Mouse (Mus musculus) thymus, adult 2 months (tissue): ENCODE measurements at regions not wholly inside any gene's neighbourhood (a gene's known extent, or its start where the extent isn't known, plus 50 kb on each side); places are given as distances from the start of the nearest gene placed in this dataset.
A peak's percentile ranks its signal among the peaks of the same experiment; 100 is the strongest.

Source experiments
- DNase-seq: peaks from one replicate; pipeline ENCODE4 v3.0.0; 2021
- H3K27ac ChIP-seq: fragments of 200-500 bp; 2 replicates; pipeline ENCODE4 v1.5.1; 2012; ENCODE audit warnings: low read length, control low read depth; ENCODE audit not compliant: control insufficient read depth, insufficient read depth
- H3K27me3 ChIP-seq: fragments of 200-500 bp; 2 replicates; pipeline ENCODE4 v1.6.1; 2012; ENCODE audit warnings: mild to moderate bottlenecking, low read length, moderate library complexity, mixed read lengths; ENCODE audit not compliant: control insufficient read depth, insufficient read depth
- H3K36me3 ChIP-seq: fragments of 200-500 bp; 2 replicates; pipeline ENCODE4 v1.6.1; 2012; ENCODE audit warnings: mild to moderate bottlenecking, low read length, moderate library complexity; ENCODE audit not compliant: control insufficient read depth, insufficient read depth
- H3K4me1 ChIP-seq: fragments of 200-500 bp; replicated peaks from 2 replicates; pipeline ENCODE4 v1.6.1; 2012; ENCODE audit warnings: low read length; ENCODE audit not compliant: control insufficient read depth, insufficient read depth
- H3K4me3 ChIP-seq: fragments of 200-500 bp; 2 replicates; pipeline ENCODE4 v1.5.1; 2012; ENCODE audit warnings: mild to moderate bottlenecking, low read length, control low read depth, moderate library complexity; ENCODE audit not compliant: control insufficient read depth, insufficient read depth
- CTCF ChIP-seq: fragments of 200-500 bp; IDR thresholded peaks from 2 replicates; pipeline ENCODE4 v1.5.1; 2012; ENCODE audit warnings: mild to moderate bottlenecking, control low read depth, low read length, moderate library complexity, borderline replicate concordance; ENCODE audit not compliant: control insufficient read depth, poor library complexity, insufficient read depth; ENCODE audit errors: extremely low read depth
- POLR2A ChIP-seq: fragments of 200-500 bp; IDR thresholded peaks from 2 replicates; pipeline ENCODE4 v1.6.1; 2012; ENCODE audit warnings: mild to moderate bottlenecking, low read length, control low read depth, moderate library complexity; ENCODE audit not compliant: control insufficient read depth, poor library complexity, insufficient read depth; ENCODE audit errors: extremely low read depth
- WGBS: fragments of 180-500 bp; shearing (Covaris S2); methylation state at CpG from one replicate; pipeline ENCODE4 v1.1.7; 2018; 5-methylcytosine and 5-hydroxymethylcytosine counted together

DNA sequence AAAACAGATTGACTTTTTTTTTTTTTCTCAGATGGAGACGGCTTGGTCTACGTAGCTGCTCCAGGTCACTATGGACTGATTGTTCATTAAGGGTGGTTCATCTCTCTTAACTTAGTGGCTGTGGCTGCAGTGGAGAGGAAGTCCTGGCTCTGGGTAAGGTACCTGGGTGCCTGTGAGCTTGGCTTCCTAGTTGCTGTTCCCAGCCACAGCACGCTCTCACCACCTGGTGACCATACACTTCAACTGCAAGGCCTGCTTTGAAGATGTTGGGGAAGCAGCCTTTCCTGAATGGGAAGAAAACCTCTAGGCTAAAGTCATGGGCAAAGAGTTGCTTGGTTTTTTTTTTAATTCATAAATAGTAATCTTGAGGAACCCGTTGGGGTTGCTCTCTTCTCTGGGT lies 301.6 kb downstream of the Zfp706 start:
- Histone ChIP-seq H3K27me3 (no peaks in the 10 kb centered on the region), H3K4me3 (no peak overlapping the region), H3K36me3 (no peaks in the 10 kb centered on the region), H3K27ac (no peak overlapping the region), H3K4me1 (peaks cover 3% of the 10 kb centered on the region)
- WGBS, result 27% methylated on average over 4 of the region's 4 CpGs
- TF ChIP-seq CTCF (no peak), POLR2A (no peak)
- peak; percentile 69 for DNase-seq

DNA sequence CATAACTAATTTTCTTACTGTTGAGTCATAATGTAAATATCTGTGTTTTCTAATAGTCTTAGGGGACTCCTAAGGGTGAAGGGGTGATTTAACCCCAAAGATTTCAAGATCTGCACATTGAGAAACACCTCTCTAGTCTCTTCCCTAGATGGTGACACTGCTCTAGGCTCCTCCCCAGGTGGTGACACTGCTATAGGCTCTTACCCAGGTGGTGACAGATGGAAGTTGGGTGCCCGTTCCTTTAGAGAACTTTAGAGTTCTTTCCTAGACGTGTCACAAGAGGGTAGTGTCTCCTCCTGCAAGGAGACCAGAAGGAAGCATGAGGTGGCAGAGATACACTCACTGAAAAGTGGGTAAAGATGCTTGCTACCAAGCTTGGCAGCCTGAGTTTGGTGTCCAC lies 302.2 kb downstream of the Zfp706 start:
- H3K27ac ChIP-seq, result no peak overlapping the region
- no peaks in the 10 kb centered on the region for H3K27me3 ChIP-seq
- H3K4me3 ChIP-seq, result no peak overlapping the region
- WGBS, result 14% methylated on average over 2 of the region's 2 CpGs
- H3K4me1 ChIP-seq, result peaks cover 3% of the 10 kb centered on the region
- no peaks in the 10 kb centered on the region for H3K36me3 ChIP-seq
- no peak for DNase-seq
- TF ChIP-seq POLR2A (no peak), CTCF (no peak)

DNA sequence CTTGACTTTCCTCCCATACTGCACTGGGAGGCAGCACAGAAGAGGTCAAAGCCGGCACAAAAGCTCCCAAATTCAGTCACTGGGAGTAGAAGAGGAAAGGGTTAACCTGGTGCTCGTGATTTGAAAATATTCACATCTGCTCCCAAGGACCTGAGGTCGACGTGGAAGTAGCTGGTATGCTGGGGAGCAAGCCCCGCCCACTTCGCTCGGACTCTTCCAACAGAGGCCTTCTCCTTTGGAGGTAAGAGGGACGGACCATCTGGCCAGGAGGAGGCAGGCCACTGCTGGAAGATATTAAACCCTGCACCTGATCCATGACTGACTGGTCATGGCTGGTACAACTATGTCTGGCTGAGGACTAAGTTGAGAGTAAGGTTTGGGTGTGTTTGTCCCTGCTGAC lies 305.7 kb downstream of the Zfp706 start:
- Histone ChIP-seq H3K27me3 (no peaks in the 10 kb centered on the region), H3K4me1 (peaks cover 3% of the 10 kb centered on the region)
- WGBS, result 77% methylated on average over 8 of the region's 8 CpGs

DNA sequence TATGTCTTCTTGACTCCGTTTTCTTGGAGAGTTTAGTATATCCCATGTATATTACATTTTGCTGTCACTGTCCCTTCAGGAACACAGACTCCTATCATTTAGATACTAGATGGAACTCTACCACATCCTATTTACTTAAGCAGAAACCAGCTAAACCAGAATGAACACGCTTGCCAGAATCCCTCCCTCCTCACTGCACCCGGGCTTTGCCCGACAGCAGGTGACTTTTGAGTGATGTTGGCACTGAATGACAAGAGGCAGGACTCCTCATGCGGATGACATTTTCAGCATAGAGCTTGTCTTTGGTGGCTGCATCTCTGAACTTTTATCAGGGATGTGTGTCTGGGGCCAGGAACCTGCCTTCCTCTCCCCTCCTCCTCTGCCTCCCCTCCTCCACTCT lies 307.4 kb downstream of the Zfp706 start:
- WGBS, result 93% methylated on average over 5 of the region's 5 CpGs
- Histone ChIP-seq H3K4me3 (no peak overlapping the region), H3K36me3 (no peaks in the 10 kb centered on the region), H3K27me3 (no peaks in the 10 kb centered on the region), H3K4me1 (no peaks in the 10 kb centered on the region; the same call in 1 of the 2 replicates), H3K27ac (no peak overlapping the region)
- TF ChIP-seq CTCF (no peak), POLR2A (no peak)
- DNase-seq, result no peak

More for the DNA sequence above, 305.7 kb downstream of the Zfp706 start:
- Histone ChIP-seq H3K4me3 (no peak overlapping the region), H3K27ac (no peak overlapping the region), H3K36me3 (no peaks in the 10 kb centered on the region)
- TF ChIP-seq POLR2A, result no peak
- no peak for TF ChIP-seq CTCF
- no peak for DNase-seq

DNA sequence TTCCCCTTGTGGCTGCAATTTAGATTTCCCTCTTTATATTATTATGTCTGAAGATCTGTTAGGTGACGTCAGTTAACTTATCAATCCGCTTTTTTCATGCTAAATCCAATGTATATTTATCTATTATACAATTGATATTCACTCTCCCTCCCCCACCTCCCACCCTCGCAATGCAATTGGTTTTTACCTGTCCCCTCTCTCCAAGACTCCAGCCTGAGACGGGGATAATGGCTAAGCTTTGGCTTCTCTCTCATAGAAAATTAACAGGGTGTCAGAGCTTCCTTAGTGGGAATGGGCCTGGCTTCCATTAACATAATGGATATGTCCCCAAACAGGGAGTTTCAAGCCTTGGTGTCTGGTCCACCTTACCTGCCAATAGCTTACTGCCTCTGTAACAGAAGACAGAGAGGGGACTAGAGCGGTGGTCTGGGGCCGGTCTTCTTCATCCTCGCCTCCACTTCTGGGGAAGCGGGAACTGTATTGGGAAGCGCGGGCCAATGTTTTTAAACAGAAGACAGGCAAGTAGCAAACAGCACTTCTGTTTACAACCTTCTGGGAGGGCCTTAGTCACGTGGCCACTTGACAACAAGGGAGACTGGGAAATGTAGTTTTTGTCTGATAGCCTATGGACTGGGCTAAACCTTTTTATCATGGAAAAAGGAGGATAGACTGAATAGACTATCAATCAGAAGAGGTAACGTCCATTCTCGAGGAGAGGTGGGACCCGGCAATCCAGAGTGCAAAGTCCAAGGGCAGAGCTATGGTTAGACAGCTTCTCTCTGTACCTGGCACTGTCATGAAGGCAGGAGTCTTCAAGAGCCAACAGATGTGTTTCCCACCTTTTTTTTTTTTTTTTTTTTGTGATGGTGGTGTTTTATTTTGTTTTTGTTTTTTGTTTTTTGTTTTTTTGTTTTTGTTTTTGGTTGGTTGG lies 312.1 kb downstream of the Zfp706 start:
- WGBS, result 80% methylated on average over 14 of the region's 14 CpGs
- no peak overlapping the region for H3K27ac ChIP-seq
- no peaks in the 10 kb centered on the region; the same call in 1 of the 2 replicates for H3K4me1 ChIP-seq
- H3K36me3 ChIP-seq, result no peaks in the 10 kb centered on the region
- no peak overlapping the region; the same call in 1 of the 2 replicates for H3K4me3 ChIP-seq
- no peaks in the 10 kb centered on the region for H3K27me3 ChIP-seq
- DNase-seq, result no peak
- TF ChIP-seq POLR2A, result no peak
- TF ChIP-seq CTCF, result no peak

DNA sequence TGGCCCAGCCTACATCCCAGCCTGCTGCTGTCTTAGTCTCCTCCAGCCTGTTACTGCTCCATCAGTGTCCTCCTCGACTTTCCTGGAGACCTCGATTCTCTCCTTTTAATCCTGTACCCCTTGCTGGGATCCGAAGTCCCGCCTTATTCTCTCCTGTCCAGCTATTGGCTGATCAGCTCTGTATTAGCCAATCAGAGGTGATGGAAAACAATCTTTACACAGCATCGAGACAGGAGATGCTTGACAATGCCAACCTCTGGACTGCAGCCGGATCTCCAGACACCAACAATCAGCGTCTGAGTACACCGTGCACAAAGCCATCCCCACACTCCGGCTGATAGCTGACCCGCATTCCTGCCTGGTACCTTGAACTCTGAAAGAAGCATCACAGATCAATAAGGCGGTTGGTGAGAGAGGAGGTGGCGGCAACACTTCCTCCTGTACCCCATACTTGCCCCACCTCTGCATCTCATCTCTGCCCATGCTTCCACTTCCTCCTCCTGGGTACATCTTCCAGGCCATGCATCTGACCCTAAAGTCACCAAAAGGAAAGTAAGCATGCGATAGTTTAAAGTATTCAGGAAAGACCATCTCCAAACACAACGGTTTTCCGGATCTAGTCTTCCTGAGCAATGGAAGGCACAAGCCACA lies 316.4 kb downstream of the Zfp706 start:
- TF ChIP-seq POLR2A (no peak), CTCF (no peak)
- Histone ChIP-seq H3K4me1 (peaks cover 7% of the 10 kb centered on the region), H3K4me3 (no peak overlapping the region), H3K27me3 (no peaks in the 10 kb centered on the region), H3K27ac (no peak overlapping the region), H3K36me3 (no peaks in the 10 kb centered on the region)
- no peak for DNase-seq
- WGBS, result 89% methylated on average over 15 of the region's 15 CpGs
